Mouse (Mus musculus): Measurements from ENCODE around the gene Piezo1.

- no peak for TF ChIP-seq POLR2A (IDR thresholded peaks at IDR 0.05; ENCODE audit: extremely low read depth, insufficient read depth, low read length)
- no peak for TF ChIP-seq CTCF (IDR thresholded peaks at IDR 0.05; ENCODE audit: extremely low read depth, insufficient read depth, low read length)
Observed at GRCm38 (mm10) chr8:122515699-122516098, 35.4 kb downstream of the Piezo1 start.
